Mouse (Mus musculus) spleen, embryonic (tissue): ENCODE measurements around the gene Mrpl54.

ENCODE experiments used
- CTCF ChIA-PET: fragments of 350-600 bp; sonication (Branson Sonifier 250); formaldehyde crosslinking; loops from one replicate; lab custom pipeline; 2022; lab: Charles Lee

Mrpl54 gene

DNA sequence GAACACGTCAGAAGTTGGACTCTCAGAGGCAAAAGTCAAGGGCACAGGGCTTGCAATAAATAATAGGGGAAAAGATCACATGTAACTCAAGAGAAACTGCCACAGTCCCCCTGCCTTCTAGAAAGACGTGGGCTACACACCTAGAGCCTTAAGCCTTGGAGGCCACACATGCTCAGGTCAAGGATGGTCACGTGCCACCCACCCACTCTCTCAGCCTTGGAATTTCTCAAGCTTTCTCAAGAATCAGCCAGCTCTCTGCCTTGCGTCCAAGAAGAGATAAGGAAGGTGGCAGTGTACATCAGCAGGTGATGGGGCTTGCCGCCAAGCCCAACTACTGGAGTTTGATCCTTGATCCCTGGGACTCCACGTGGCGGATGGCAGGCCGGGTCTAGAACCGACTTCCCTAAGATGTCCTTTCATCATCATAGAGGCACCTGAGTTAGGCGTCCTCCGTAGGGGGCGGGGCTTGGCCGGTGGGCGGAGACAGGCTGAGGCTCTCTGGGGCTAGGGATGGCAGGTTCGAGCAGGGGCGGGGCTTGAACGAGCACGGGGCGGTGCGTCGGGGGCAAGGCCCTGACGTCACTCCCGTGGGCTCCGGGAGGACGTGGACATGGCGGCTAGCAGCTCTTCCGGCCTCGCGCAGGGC, 34.0 kb downstream of the Mrpl54 start, which contains the start of gene Zfr2:
Zfr2 (plus strand) TSS at position 576 of the 646 bp plus-strand sequence.
- CTCF ChIA-PET = interaction anchor here (0.5 to 0.7 kb wide), 2 partner anchors 8 to 10 kb away, joined by 3 to 5 read pairs; no protein-coding TSS in a partner anchor

DNA sequence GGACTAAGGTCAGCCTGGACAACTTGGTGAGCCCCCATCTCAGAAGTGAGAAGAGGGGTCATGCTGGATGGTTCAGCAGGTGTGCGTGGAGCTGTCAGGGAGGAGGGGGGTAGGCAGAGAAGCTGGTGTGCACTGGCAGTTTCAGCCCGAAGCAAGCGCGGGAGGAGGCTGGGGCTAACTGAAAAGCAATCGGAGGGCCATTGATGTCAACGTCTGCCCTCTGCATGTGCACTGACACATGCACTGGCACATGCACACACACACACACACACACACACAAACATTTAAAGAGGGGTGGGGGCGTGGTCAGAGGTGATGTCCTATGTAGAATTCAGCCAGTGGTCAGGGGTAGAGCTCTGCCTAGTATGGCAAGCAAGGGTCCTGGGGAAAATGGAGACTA, 35.3 kb downstream of the Mrpl54 start:
- CTCF ChIA-PET = interaction anchor here (0.6 to 0.7 kb wide), 3 partner anchors 28 to 613 kb away, joined by 4 to 9 read pairs (median 9); no protein-coding TSS in a partner anchor

DNA sequence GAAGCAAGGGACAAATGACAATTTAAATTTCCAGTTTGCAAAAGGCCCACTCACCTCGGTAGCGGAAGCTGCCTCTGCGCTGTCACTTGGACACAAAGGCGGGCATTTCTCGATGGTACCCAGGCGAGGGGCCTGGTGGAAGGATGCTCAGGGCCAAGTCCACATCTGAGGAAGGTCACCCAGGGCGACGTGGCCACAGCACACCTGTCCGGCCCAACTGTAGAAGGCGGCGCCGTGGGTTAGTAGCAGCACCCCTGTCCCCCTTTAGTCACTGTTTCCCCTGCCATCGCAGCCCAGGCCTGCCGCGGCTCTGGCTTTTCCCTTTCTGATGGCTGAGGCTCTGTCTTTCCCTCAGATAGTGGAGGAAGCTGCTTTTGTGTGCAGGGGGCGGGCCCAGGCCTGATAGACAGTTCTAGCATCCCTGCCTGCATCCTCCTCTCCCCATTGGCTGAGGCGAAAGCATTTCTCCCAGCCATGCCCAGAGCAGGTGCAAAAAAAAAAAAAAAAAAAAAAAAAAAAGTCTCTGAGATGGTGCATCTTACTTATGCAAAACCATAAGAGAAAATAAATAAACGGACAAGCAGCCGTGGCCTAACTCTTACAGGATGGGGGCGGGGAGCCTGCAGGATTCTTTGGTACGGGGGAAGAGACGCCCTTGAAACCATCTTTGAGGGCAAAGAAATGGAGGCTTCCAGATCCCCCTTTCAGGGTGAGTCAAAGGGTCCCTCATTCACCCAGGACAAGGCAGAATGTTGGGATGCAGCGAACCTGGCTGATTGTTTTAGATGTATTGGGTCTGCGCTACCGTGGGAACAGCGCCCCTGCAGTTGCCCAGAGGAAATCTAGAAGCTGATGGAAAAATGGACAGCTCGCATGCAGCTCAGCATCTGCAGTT, 36.0 kb downstream of the Mrpl54 start, which contains the start of gene Atcay:
Atcay (minus strand) TSS at position 396 of the 895 bp plus-strand sequence.
- CTCF ChIA-PET = interaction anchor here (0.6 kb wide), 3 partner anchors 27 to 136 kb away, joined by 4 to 9 read pairs (median 5); no protein-coding TSS in a partner anchor

DNA sequence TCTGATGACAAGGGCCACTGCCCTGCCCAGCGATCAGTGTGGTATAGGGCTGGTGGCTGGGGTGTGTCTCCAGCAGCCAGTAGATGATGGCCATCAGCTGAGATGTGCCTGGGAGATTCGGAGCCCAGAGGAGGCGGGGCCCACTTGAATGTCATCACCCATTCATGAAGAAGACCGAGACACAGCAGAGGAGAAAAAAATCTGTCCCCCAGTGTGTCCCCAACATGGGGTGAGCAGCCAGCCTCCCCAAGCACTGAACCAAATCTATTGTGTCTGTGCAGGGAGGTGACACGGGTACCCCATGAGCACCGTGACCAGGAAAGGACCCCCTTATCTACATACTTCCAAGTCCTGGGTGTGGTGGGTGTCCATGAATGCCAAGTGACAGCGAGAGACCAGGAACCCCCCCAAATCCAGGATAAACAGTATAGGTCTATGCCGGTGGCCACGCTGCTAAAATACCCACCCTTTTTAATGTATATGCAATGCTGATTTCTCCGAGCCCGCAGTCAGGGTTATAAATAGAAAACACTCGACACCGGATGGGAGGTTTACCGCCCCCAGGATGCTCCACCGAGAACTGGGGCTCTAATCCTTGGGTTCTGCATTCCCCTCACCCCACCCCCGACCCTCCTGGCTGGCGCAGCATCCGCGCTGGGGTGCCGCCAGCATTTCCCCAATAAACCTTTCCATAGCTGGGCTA, 36.8 kb downstream of the Mrpl54 start:
- CTCF ChIA-PET = interaction anchor here (0.6 to 0.8 kb wide), 2 partner anchors 36 to 59 kb away, joined by 3 to 5 read pairs; no protein-coding TSS in a partner anchor

DNA sequence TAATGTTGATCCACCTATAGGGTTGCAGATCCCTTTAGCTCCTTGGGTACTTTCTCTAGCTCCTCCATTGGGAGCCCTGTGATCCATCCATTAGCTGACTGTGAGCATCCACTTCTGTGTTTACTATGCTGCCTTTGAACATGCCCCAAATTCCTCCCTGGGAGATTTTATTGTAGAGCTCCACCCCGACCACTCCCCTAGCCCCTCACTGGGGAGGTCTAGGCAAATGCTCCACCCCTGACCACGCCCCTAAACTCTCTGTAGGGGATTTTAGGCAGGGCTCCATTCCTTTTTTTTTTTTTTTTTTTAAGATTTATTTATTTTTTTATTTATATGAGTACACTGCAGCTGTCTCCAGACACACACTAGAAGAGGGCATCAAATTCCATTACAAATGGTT, 43.0 kb downstream of the Mrpl54 start:
- CTCF ChIA-PET = interaction anchor here (0.6 kb wide), 1 partner anchor 12 kb away, joined by 4 read pairs; no protein-coding TSS in a partner anchor

DNA sequence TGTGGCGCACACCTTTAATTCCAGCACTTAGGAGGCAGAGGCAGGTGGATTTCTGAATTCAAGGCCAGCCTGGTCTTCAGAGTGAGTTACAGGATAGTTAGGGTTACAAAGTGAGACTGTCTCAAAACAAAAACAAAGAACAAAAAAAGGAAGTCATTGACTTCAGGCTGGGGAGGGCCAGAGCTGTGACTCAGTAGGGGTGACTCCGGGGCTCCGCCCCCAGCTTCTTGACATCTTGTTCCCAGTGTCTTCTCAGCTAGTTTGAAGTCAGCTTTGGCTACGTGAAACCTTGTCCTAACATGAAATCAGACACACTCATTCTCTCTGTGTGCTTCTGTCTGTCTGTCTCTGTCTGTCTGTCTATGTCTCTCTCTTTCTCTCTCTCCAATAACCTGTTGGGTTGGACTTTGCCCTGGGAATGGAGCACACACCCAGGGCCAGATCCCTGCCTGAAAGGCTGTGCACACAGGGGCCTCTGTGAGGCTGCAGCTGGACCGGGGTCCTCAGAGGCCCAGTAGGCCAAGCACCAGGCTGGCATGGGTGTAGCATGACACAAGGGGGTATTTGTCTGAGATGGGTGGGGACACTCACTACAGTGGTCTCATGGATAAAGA, 45.2 kb downstream of the Mrpl54 start:
- CTCF ChIA-PET = interaction anchor here (0.6 kb wide), 1 partner anchor 29 kb away, joined by 5 read pairs; no protein-coding TSS in a partner anchor

DNA sequence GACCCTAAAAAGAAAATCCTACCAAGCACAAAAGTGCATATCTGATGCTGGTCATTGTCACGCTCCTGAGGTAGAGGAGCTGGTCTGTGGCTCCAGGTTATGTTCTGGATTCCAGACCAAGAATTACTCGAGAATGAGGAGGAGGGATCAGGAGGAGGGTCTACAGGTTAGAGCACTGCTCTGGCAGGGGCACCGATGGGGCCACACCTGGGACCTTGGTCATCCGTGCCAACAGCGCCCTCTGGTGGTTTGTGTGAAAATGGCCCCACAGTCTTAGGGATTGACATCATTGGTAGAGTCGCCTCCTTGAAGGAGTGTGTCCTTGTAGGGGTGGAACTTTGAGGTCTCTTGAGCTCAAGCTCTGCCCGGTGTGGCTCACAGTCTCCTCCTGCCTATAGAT, 48.8 kb downstream of the Mrpl54 start:
- CTCF ChIA-PET = interaction anchor here (0.9 to 1.5 kb wide), 5 partner anchors 18 to 113 kb away, joined by 3 to 6 read pairs (median 3); no protein-coding TSS in a partner anchor

DNA sequence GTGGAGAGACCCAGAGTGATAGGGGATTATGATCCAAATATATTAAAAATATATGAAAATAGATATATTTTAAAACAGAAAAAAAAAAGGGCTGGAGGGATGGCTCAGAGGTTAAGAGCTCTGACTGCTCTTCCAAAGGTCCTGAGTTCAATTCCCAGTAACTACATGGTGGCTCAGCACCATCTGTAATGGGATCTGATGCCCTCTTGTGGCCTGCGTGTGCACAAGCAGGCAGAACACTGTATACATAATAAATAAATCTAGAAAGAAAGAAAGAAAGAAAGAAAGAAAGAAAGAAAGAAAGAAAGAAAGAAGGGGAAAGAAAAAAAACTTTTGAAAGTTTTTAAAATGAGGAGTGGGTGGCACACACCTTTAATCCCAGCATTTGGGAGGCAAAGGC, 49.5 kb downstream of the Mrpl54 start:
- CTCF ChIA-PET = interaction anchor here (0.7 to 1.5 kb wide), 7 partner anchors 11 to 113 kb away, joined by 3 to 22 read pairs (median 5); no protein-coding TSS in a partner anchor

DNA sequence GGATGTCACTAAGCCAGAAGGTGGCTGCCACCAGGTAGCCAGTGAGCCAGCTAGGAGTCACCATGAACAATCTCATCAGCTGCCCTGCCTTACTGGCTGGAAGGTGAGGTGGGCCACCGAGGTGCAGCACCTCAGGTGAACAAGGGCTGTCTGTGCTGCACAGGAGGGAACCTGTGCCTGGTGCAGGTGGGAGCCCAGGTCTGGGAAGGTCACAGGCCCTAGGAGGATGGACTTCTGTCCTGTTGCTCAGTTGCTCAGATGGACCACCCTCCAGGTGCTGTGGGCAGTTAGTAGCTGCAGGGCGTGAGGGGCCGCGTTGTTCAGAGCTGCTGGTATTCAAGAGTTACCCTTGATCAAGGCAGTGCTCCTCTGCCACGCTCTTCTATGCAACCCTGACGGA, 49.9 kb downstream of the Mrpl54 start:
- CTCF ChIA-PET = interaction anchor here (0.7 to 1.5 kb wide), 4 partner anchors 11 to 29 kb away, joined by 3 to 22 read pairs (median 4); no protein-coding TSS in a partner anchor

DNA sequence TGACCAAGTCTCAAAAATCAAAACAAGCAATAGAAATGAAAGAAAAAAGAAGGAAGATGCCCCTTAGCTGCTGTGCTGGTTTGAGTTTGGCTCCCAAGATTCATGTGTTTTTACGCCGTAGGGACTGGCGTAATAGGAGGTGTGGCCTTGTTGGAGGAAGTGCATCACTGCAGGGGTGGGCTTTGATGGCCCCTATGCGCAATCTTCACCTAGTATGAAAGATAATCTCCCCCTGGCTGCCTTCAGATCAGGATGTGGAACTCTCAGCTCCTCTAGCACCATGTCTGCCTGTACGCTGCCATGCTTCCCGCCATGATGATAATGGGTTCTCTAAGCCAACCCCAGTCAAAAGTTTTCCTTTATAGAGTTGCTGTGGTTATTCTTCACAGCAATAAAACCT, 50.5 kb downstream of the Mrpl54 start:
- CTCF ChIA-PET = interaction anchor here (1.1 kb wide), 1 partner anchor 10 kb away, joined by 22 read pairs; no protein-coding TSS in a partner anchor
